In the genomic region with DNA sequence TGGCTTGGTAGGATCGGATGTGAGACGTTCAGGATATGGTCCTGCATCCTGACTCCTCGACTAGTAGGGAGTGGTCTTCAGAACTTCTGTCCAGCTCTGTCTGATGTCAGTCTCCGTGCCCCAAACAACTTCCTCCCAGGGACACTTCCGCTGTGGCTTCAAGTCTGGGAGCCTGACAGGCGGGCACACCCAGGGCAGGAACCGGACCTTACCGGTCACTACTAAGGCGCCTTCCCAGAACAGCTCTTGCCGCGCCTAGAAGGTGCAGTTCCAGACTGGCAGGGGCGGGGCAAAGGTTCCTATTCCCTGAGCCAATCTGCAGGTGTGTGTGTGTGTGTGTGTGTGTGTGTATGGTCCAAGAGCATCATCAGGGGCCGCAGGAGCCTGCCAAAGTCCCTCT, we compare ENCODE assay signal across 21 mouse cellular contexts. TPM values are rescaled to one million over a fixed set of nuclear protein-coding genes. Genes with fewer than 3 reads are reported as not detected.
A peak's percentile ranks its signal among the peaks of the same experiment; 100 is the strongest.
DNase-seq lines count a peak whose midpoint lies in the region; ATAC-seq and TF ChIP-seq lines count a peak whose summit lies in the region.
"Had no signal": no experiment of that assay in that cellular context is flagged by ENCODE, and none has a peak within 500 bp of the region (broad histone marks: within the 10 kb centered on the region; RNA-seq: fewer than 3 reads in every experiment).

No protein-coding gene starts in this region.

- peak; percentile 32; the same call in 1 of the 2 replicates for TF ChIP-seq EP300 in ES-Bruce4 (IDR thresholded peaks at IDR 0.05; ENCODE audit: insufficient read depth, low read depth, low read length)

- intact Hi-C loops in left cerebral cortex, postnatal 4 days (cut with DNase I), result no loop called here

- no peak for DNase-seq in heart, adult 18-20 months
- no peak for DNase-seq in cerebellum, adult 18-20 months
- DNase-seq in left cerebral cortex, postnatal 4 days, result no peak
- DNase-seq in forebrain, postnatal 0 days, result no peak
- DNase-seq: cerebellum, adult 9-10 months; gastrocnemius, postnatal 10 days; heart, postnatal 10 days; thymus, adult 18-20 months had no signal

- H3K4me1 ChIP-seq in heart, embryonic 14.5 days (ENCODE audit: control insufficient read depth in 2 of 2, insufficient read depth in 2 of 2, low read length in 2 of 2), result peaks cover 0 to 6% of the 10 kb centered on the region in 2 experiments; a peak in 2 of 4 replicates
- H3K4me1 ChIP-seq in ES-Bruce4 (ENCODE audit: control insufficient read depth, insufficient read depth, low read length), result peaks cover 2% of the 10 kb centered on the region
- peaks cover 3% of the 10 kb centered on the region; the same call in 1 of the 2 replicates for H3K4me1 ChIP-seq in intestine, embryonic 16.5 days (ENCODE audit: control insufficient read depth, insufficient read depth, low read length)
- no peaks in the 10 kb centered on the region for H3K4me1 ChIP-seq in stomach, embryonic 14.5 days (ENCODE audit: control insufficient read depth, insufficient read depth, low read length)
- no peaks in the 10 kb centered on the region for H3K4me1 ChIP-seq in forebrain, postnatal 0 days (ENCODE audit: insufficient read depth)
- H3K4me1 ChIP-seq: embryonic facial prominence, embryonic 15.5 days; forebrain, embryonic 10.5 days; hindbrain, embryonic 12.5 days had no signal

- no peaks in the 10 kb centered on the region for H3K9me3 ChIP-seq in heart, embryonic 14.5 days (ENCODE audit: control insufficient read depth, low read length)
- no peaks in the 10 kb centered on the region for H3K9me3 ChIP-seq in ES-Bruce4 (replicated peaks; ENCODE audit: control insufficient read depth, insufficient read depth, low read length, poor library complexity, severe bottlenecking)
- H3K9me3 ChIP-seq in intestine, embryonic 16.5 days (ENCODE audit: control insufficient read depth, low read length), result 0 out of 2 replicates have a peak, but pooled peaks cover 3% of the 10 kb centered on the region
- H3K9me3 ChIP-seq in stomach, embryonic 14.5 days (ENCODE audit: control insufficient read depth, low read depth, low read length), result no peaks in the 10 kb centered on the region
- no peaks in the 10 kb centered on the region for H3K9me3 ChIP-seq in forebrain, postnatal 0 days (ENCODE audit: low read length)
- H3K9me3 ChIP-seq: embryonic facial prominence, embryonic 15.5 days; forebrain, embryonic 10.5 days; hindbrain, embryonic 12.5 days had no signal

- no peak overlapping the region for H3K4me3 ChIP-seq in heart, embryonic 14.5 days (ENCODE audit: control insufficient read depth in 1 of 2, insufficient read depth in 1 of 2, low read depth in 1 of 2, low read length in 2 of 2)
- no peak overlapping the region for H3K4me3 ChIP-seq in ES-Bruce4 (ENCODE audit: low read depth, low read length)
- no peak overlapping the region for H3K4me3 ChIP-seq in intestine, embryonic 16.5 days (ENCODE audit: low read length)
- no peak overlapping the region for H3K4me3 ChIP-seq in stomach, embryonic 14.5 days (ENCODE audit: low read depth, low read length)
- no peak overlapping the region for H3K4me3 ChIP-seq in forebrain, postnatal 0 days (ENCODE audit: low read depth, low read length)
- H3K4me3 ChIP-seq: embryonic facial prominence, embryonic 15.5 days; forebrain, embryonic 10.5 days; hindbrain, embryonic 12.5 days had no signal

- no peak overlapping the region for H3K4me2 ChIP-seq in heart, embryonic 14.5 days (ENCODE audit: low read length)
- H3K4me2 ChIP-seq in intestine, embryonic 16.5 days (ENCODE audit: low read depth, low read length), result peak overlapping the region; percentile 9; the same call in 1 of the 2 replicates
- no peak overlapping the region for H3K4me2 ChIP-seq in stomach, embryonic 14.5 days (replicated peaks; ENCODE audit: low read depth, low read length)
- H3K4me2 ChIP-seq in forebrain, postnatal 0 days (ENCODE audit: low read depth), result no peak overlapping the region
- H3K4me2 ChIP-seq: embryonic facial prominence, embryonic 15.5 days; hindbrain, embryonic 12.5 days had no signal

- no peak for TF ChIP-seq CTCF in ES-Bruce4 (IDR thresholded peaks at IDR 0.05; ENCODE audit: low read depth, low read length)
- TF ChIP-seq CTCF in forebrain, postnatal 0 days (IDR thresholded peaks at IDR 0.05; ENCODE audit: low read depth), result no peak

- H3K36me3 ChIP-seq in heart, embryonic 14.5 days (ENCODE audit: control insufficient read depth, insufficient read depth, low read length), result no peaks in the 10 kb centered on the region
- no peaks in the 10 kb centered on the region for H3K36me3 ChIP-seq in ES-Bruce4 (ENCODE audit: control insufficient read depth, insufficient read depth, low read length, poor library complexity, severe bottlenecking)
- no peaks in the 10 kb centered on the region for H3K36me3 ChIP-seq in intestine, embryonic 16.5 days (ENCODE audit: control insufficient read depth, insufficient read depth, low read length)
- no peaks in the 10 kb centered on the region for H3K36me3 ChIP-seq in stomach, embryonic 14.5 days (ENCODE audit: control insufficient read depth, insufficient read depth, low read length)
- no peaks in the 10 kb centered on the region for H3K36me3 ChIP-seq in forebrain, postnatal 0 days (ENCODE audit: insufficient read depth)
- H3K36me3 ChIP-seq: embryonic facial prominence, embryonic 15.5 days; forebrain, embryonic 10.5 days; hindbrain, embryonic 12.5 days had no signal

- H3K27me3 ChIP-seq in heart, embryonic 14.5 days (ENCODE audit: control insufficient read depth, insufficient read depth, low read length), result no peaks in the 10 kb centered on the region
- no peaks in the 10 kb centered on the region for H3K27me3 ChIP-seq in ES-Bruce4 (ENCODE audit: control insufficient read depth, insufficient read depth, low read length, poor library complexity, severe bottlenecking)
- H3K27me3 ChIP-seq in intestine, embryonic 16.5 days (replicated peaks; ENCODE audit: control insufficient read depth, insufficient read depth, low read length), result no peaks in the 10 kb centered on the region
- no peaks in the 10 kb centered on the region for H3K27me3 ChIP-seq in stomach, embryonic 14.5 days (ENCODE audit: control insufficient read depth, insufficient read depth, low read length)
- no peaks in the 10 kb centered on the region for H3K27me3 ChIP-seq in forebrain, postnatal 0 days (ENCODE audit: insufficient read depth, low read length)
- H3K27me3 ChIP-seq: embryonic facial prominence, embryonic 15.5 days; hindbrain, embryonic 12.5 days had no signal

- WGBS in heart, embryonic 14.5 days, result 76% methylated on average over 13 of the region's 13 CpGs
- 66% methylated on average over 13 of the region's 13 CpGs for WGBS in intestine, embryonic 16.5 days
- WGBS in stomach, embryonic 14.5 days, result 77% methylated on average over 13 of the region's 13 CpGs
- 89% methylated on average over 13 of the region's 13 CpGs for WGBS in forebrain, postnatal 0 days

- TF ChIP-seq POLR2A in ES-Bruce4 (IDR thresholded peaks at IDR 0.05; ENCODE audit: insufficient read depth, low read length), result no peak

- no peak overlapping the region for H3K27ac ChIP-seq in heart, embryonic 14.5 days (replicated peaks in 1 of 2; ENCODE audit: control insufficient read depth in 1 of 2, insufficient read depth in 1 of 2, low read depth in 2 of 2, low read length in 2 of 2)
- H3K27ac ChIP-seq in ES-Bruce4 (ENCODE audit: insufficient read depth, low read length), result no peak overlapping the region
- peak overlapping the region; percentile 65 for H3K27ac ChIP-seq in intestine, embryonic 16.5 days (ENCODE audit: low read length)
- no peak overlapping the region for H3K27ac ChIP-seq in stomach, embryonic 14.5 days (ENCODE audit: low read length)
- no peak overlapping the region for H3K27ac ChIP-seq in forebrain, postnatal 0 days (ENCODE audit: low read depth, low read length)
- H3K27ac ChIP-seq: embryonic facial prominence, embryonic 15.5 days; forebrain, embryonic 10.5 days; hindbrain, embryonic 12.5 days; kidney, postnatal 0 days had no signal

- ATAC-seq in heart, embryonic 14.5 days (ENCODE audit: insufficient number of reproducible peaks, insufficient read depth, low FRiP score, low read depth), result peak; percentile 9; the same call in 1 of the 2 replicates
- peak; percentile 97 for ATAC-seq in intestine, embryonic 16.5 days
- ATAC-seq in stomach, embryonic 14.5 days (ENCODE audit: insufficient number of reproducible peaks, insufficient read depth, low FRiP score, low read depth), result peak; percentile 24
- no peak for ATAC-seq in forebrain, postnatal 0 days
- ATAC-seq: inflammation-experienced regulatory T-cells, adult 6 months; midbrain, embryonic 16.5 days had no signal

- H3K9ac ChIP-seq in heart, embryonic 14.5 days (ENCODE audit: low read length), result no peak overlapping the region
- no peak overlapping the region for H3K9ac ChIP-seq in ES-Bruce4 (ENCODE audit: low read depth, poor library complexity, severe bottlenecking)
- H3K9ac ChIP-seq in intestine, embryonic 16.5 days (ENCODE audit: low read depth, low read length), result 0 out of 2 replicates have a peak overlapping the region, but pooled peaks have one; percentile 35
- no peak overlapping the region for H3K9ac ChIP-seq in stomach, embryonic 14.5 days (replicated peaks; ENCODE audit: low read depth, low read length)
- no peak overlapping the region for H3K9ac ChIP-seq in forebrain, postnatal 0 days
- H3K9ac ChIP-seq: embryonic facial prominence, embryonic 15.5 days; hindbrain, embryonic 12.5 days had no signal

RNA-seq across cellular contexts. Expression of a gene that starts 0.6 kb away (rescaled TPM):
- not detected in 2 replicates for polyA plus RNA-seq in heart, embryonic 14.5 days (2014; fragmentation: Nextera tagmentation; extraction: Ambion mirVana)
- total RNA-seq in heart, adult 18-20 months (2021), result not detected
- not detected in 2 replicates for polyA plus RNA-seq in ES-Bruce4 (2011; ENCODE audit: insufficient read depth, insufficient read length, low read depth, missing spikeins)
- polyA plus RNA-seq in intestine, embryonic 16.5 days (2015; fragmentation: Nextera tagmentation; extraction: Ambion mirVana), result 0.11 and 0.17 TPM in 2 replicates
- polyA plus RNA-seq in stomach, embryonic 14.5 days (2014; fragmentation: Nextera tagmentation; extraction: Ambion mirVana), result 0.20 and 0.46 TPM in 2 replicates
- not detected for total RNA-seq in left cerebral cortex, postnatal 4 days (2021)
- not detected in 2 replicates for total RNA-seq in forebrain, postnatal 0 days (2014; rRNA removed)
- polyA plus RNA-seq in forebrain, postnatal 0 days (2015; fragmentation: Nextera tagmentation; extraction: Ambion mirVana), result not detected in 2 replicates
- total RNA-seq: gastrocnemius, postnatal 10 days; heart, postnatal 10 days; megakaryocyte-erythroid progenitor cell, adult 5-6 weeks had no signal
- polyA plus RNA-seq: liver, embryonic 16.5 days had no signal

RNA-seq across cellular contexts. Expression of a gene that starts 35.9 kb away (rescaled TPM):
- 28.8 and 35.4 TPM in 2 replicates for polyA plus RNA-seq in heart, embryonic 14.5 days (2014; fragmentation: Nextera tagmentation; extraction: Ambion mirVana)
- 1 to 10 TPM; 7.5 to 7.8 TPM for total RNA-seq in heart, adult 18-20 months (2021)
- polyA plus RNA-seq in ES-Bruce4 (2011; ENCODE audit: insufficient read depth, insufficient read length, low read depth, missing spikeins), result 66.4 and 68.4 TPM in 2 replicates
- polyA plus RNA-seq in intestine, embryonic 16.5 days (2015; fragmentation: Nextera tagmentation; extraction: Ambion mirVana), result 69.7 and 70.0 TPM in 2 replicates
- polyA plus RNA-seq in stomach, embryonic 14.5 days (2014; fragmentation: Nextera tagmentation; extraction: Ambion mirVana), result 58.1 and 61.0 TPM in 2 replicates
- total RNA-seq in left cerebral cortex, postnatal 4 days (2021), result 10 to 100 TPM; 67.0 to 68.4 TPM
- total RNA-seq in forebrain, postnatal 0 days (2014; rRNA removed), result 83.4 and 97.6 TPM in 2 replicates
- polyA plus RNA-seq in forebrain, postnatal 0 days (2015; fragmentation: Nextera tagmentation; extraction: Ambion mirVana), result 82.2 and 87.2 TPM in 2 replicates

RNA-seq across cellular contexts. Expression of a gene that starts 39.5 kb away (rescaled TPM):
- polyA plus RNA-seq in heart, embryonic 14.5 days (2014; fragmentation: Nextera tagmentation; extraction: Ambion mirVana), result not detected in 2 replicates
- not detected for total RNA-seq in heart, adult 18-20 months (2021)
- 0.45 TPM in 1 of 2 replicates, not detected in the other for polyA plus RNA-seq in ES-Bruce4 (2011; ENCODE audit: insufficient read depth, insufficient read length, low read depth, missing spikeins)
- 0.13 and 0.26 TPM in 2 replicates for polyA plus RNA-seq in intestine, embryonic 16.5 days (2015; fragmentation: Nextera tagmentation; extraction: Ambion mirVana)
- polyA plus RNA-seq in stomach, embryonic 14.5 days (2014; fragmentation: Nextera tagmentation; extraction: Ambion mirVana), result 1.9 and 3.1 TPM in 2 replicates
- not detected for total RNA-seq in left cerebral cortex, postnatal 4 days (2021)
- not detected in 2 replicates for total RNA-seq in forebrain, postnatal 0 days (2014; rRNA removed)
- polyA plus RNA-seq in forebrain, postnatal 0 days (2015; fragmentation: Nextera tagmentation; extraction: Ambion mirVana), result 0.10 TPM in 1 of 2 replicates, not detected in the other
- total RNA-seq: adrenal gland, postnatal 10 days; gastrocnemius, postnatal 10 days; heart, postnatal 10 days; megakaryocyte-erythroid progenitor cell, adult 5-6 weeks had no signal
- polyA plus RNA-seq: inflammation-experienced regulatory T-cells, adult 6 months; liver, embryonic 16.5 days; midbrain, embryonic 16.5 days had no signal

RNA-seq across cellular contexts. Expression of a gene that starts 57.0 kb away (rescaled TPM):
- 0.26 TPM in 1 of 2 replicates, not detected in the other for polyA plus RNA-seq in heart, embryonic 14.5 days (2014; fragmentation: Nextera tagmentation; extraction: Ambion mirVana)
- not detected for total RNA-seq in heart, adult 18-20 months (2021)
- polyA plus RNA-seq in ES-Bruce4 (2011; ENCODE audit: insufficient read depth, insufficient read length, low read depth, missing spikeins), result not detected in 2 replicates
- polyA plus RNA-seq in intestine, embryonic 16.5 days (2015; fragmentation: Nextera tagmentation; extraction: Ambion mirVana), result 3.2 and 4.3 TPM in 2 replicates
- polyA plus RNA-seq in stomach, embryonic 14.5 days (2014; fragmentation: Nextera tagmentation; extraction: Ambion mirVana), result not detected in 2 replicates
- total RNA-seq in left cerebral cortex, postnatal 4 days (2021), result under 1 TPM in 1 of 2 experiments, not detected in 1; 0.22 TPM
- 0.19 TPM in 1 of 2 replicates, not detected in the other for total RNA-seq in forebrain, postnatal 0 days (2014; rRNA removed)
- 0.13 and 0.53 TPM in 2 replicates for polyA plus RNA-seq in forebrain, postnatal 0 days (2015; fragmentation: Nextera tagmentation; extraction: Ambion mirVana)
- total RNA-seq: gastrocnemius, postnatal 10 days; heart, postnatal 10 days had no signal
- polyA plus RNA-seq: embryonic facial prominence, embryonic 15.5 days; forebrain, embryonic 10.5 days; hindbrain, embryonic 12.5 days had no signal
